Mouse (Mus musculus): ENCODE measurements around the gene Casq1. TPM values are rescaled to one million over a fixed set of nuclear protein-coding genes. Genes with fewer than 3 reads are reported as not detected.
"Not testable (repeated sequence)": the region's sequence is repeated elsewhere in the genome, so short reads cannot be mapped to it uniquely, and the experiment has no call there.

The Casq1 gene
- polyA plus RNA-seq (2015; fragmentation: Nextera tagmentation; extraction: Ambion mirVana) = 162 and 211 TPM in 2 replicates

- WGBS = 52% methylated on average over 19 of the region's 19 CpGs
- no peaks in the 10 kb centered on the region for H3K9me3 ChIP-seq
- peak; percentile 22; the same call in 1 of the 2 replicates for ATAC-seq (ENCODE audit: extremely low read depth, insufficient number of reproducible peaks, low FRiP score, low TSS enrichment)
- H3K4me3 ChIP-seq = peak within 1 kb of the TSS; percentile 32
- H3K4me2 ChIP-seq = peak within 1 kb of the TSS; percentile 55
- H3K4me1 ChIP-seq = peaks cover 86% of the 10 kb centered on the region
- no peaks in the 10 kb centered on the region for H3K27me3 ChIP-seq (replicated peaks)
- H3K27ac ChIP-seq (replicated peaks) = peak within 1 kb of the TSS; percentile 90
- H3K36me3 ChIP-seq = no peaks in the 10 kb centered on the region
- peak within 1 kb of the TSS; percentile 77 for H3K9ac ChIP-seq
These were observed at the start of gene Casq1 for GRCm38 (mm10) chr1:172219451-172220406. Gene Casq1 (minus strand): TSS chr1:172219868.

- Histone ChIP-seq H3K9me3 (peaks cover 5% of the 10 kb centered on the region), H3K4me2 (no peak within 1 kb of the TSS), H3K27me3 (replicated peaks) (no peaks in the 10 kb centered on the region), H3K4me1 (peaks cover 10% of the 10 kb centered on the region; the same call in 1 of the 2 replicates), H3K9ac (no peak within 1 kb of the TSS), H3K36me3 (no peaks in the 10 kb centered on the region), H3K4me3 (no peak within 1 kb of the TSS), H3K27ac (replicated peaks) (peak within 1 kb of the TSS; percentile 40)
- ATAC-seq (ENCODE audit: extremely low read depth, insufficient number of reproducible peaks, low FRiP score, low TSS enrichment) = no peak
- WGBS = 61% methylated on average over 8 of the region's 8 CpGs
These were observed 41.9 kb upstream of the Casq1 start, which contains the start of gene Igsf8 for GRCm38 (mm10) chr1:172261477-172262078. Gene Igsf8 (plus strand): TSS chr1:172261641.

- peaks cover 10% of the 10 kb centered on the region; the same call in 1 of the 2 replicates for H3K4me1 ChIP-seq
- WGBS = 79% methylated on average over 6 of the region's 6 CpGs
- no peaks in the 10 kb centered on the region for H3K27me3 ChIP-seq (replicated peaks)
- no peak within 1 kb of the TSS for H3K9ac ChIP-seq
- H3K36me3 ChIP-seq = no peaks in the 10 kb centered on the region
- H3K4me2 ChIP-seq = no peak within 1 kb of the TSS
- ATAC-seq (ENCODE audit: extremely low read depth, insufficient number of reproducible peaks, low FRiP score, low TSS enrichment) = no peak
- H3K27ac ChIP-seq (replicated peaks) = no peak within 1 kb of the TSS
- H3K4me3 ChIP-seq = no peak within 1 kb of the TSS
- no peaks in the 10 kb centered on the region for H3K9me3 ChIP-seq
These were observed 38.6 kb upstream of the Casq1 start, which contains the start of gene Atp1a4 for GRCm38 (mm10) chr1:172258314-172258713. Gene Atp1a4 (minus strand): TSS chr1:172258414.

DNA sequence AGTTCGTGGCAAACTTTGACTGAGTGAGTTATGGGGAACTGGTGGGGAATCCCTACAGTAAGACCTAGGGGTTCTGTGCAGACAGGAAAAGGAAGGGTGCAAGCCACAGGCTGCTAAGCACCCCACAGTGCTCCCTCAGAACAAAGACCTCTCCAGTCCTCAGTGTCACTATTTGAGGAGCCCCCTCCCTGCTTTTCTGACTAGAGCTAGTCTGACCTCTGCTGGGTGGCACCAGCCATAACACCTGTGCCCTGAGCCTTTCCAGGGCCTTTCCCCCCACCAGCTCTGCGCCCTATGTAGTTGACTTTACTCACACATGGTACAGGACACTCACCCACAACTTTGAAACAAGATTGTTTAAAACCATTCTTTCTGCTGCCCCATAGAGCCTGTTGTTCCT, 28.0 kb upstream of the Casq1 start:
- 32% methylated on average over 2 of the region's 2 CpGs for WGBS
- ATAC-seq (ENCODE audit: extremely low read depth, insufficient number of reproducible peaks, low FRiP score, low TSS enrichment) = 0 out of 2 replicates have a peak, but pooled peaks have one; percentile 21
- H3K4me3 ChIP-seq = no peak overlapping the region
- 0 out of 2 replicates have a peak, but pooled peaks cover 3% of the 10 kb centered on the region for H3K9me3 ChIP-seq
- peaks cover 26% of the 10 kb centered on the region for H3K4me1 ChIP-seq
- no peak overlapping the region for H3K27ac ChIP-seq (replicated peaks)
- H3K27me3 ChIP-seq (replicated peaks) = peaks cover 19% of the 10 kb centered on the region; the same call in 1 of the 2 replicates
- H3K9ac ChIP-seq = no peak overlapping the region
- H3K36me3 ChIP-seq = no peaks in the 10 kb centered on the region
- H3K4me2 ChIP-seq = no peak overlapping the region

- 61% methylated on average over 4 of the region's 4 CpGs for WGBS
- Histone ChIP-seq H3K36me3 (no peaks in the 10 kb centered on the region), H3K27ac (replicated peaks) (no peak overlapping the region), H3K4me1 (peaks cover 30% of the 10 kb centered on the region), H3K4me3 (no peak overlapping the region), H3K9ac (no peak overlapping the region), H3K4me2 (no peak overlapping the region), H3K9me3 (0 out of 2 replicates have a peak, but pooled peaks cover 3% of the 10 kb centered on the region), H3K27me3 (replicated peaks) (peaks cover 19% of the 10 kb centered on the region; the same call in 1 of the 2 replicates)
- no peak for ATAC-seq (ENCODE audit: extremely low read depth, insufficient number of reproducible peaks, low FRiP score, low TSS enrichment)
These were observed 27.5 kb upstream of the Casq1 start for GRCm38 (mm10) chr1:172247216-172247615.

DNA sequence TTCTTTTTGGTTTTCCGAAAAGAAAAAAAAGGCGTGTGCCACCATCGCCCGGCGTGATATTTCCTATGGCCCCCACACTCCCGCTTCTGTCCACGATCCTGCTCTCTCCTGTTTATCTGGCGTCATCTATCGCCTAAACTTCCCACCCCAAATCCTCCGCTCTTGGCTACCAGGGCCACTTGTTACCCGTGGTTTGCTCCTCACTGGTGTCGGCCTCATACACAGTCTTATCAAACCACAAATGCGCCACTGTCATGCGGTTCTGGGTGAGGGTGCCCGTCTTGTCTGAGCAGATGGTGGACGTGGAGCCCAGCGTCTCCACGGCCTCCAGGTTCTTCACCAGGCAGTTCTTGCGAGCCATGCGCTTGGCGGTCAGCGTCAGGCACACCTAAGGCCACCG, 25.0 kb upstream of the Casq1 start:
- WGBS = 32% methylated on average over 23 of the region's 23 CpGs

DNA sequence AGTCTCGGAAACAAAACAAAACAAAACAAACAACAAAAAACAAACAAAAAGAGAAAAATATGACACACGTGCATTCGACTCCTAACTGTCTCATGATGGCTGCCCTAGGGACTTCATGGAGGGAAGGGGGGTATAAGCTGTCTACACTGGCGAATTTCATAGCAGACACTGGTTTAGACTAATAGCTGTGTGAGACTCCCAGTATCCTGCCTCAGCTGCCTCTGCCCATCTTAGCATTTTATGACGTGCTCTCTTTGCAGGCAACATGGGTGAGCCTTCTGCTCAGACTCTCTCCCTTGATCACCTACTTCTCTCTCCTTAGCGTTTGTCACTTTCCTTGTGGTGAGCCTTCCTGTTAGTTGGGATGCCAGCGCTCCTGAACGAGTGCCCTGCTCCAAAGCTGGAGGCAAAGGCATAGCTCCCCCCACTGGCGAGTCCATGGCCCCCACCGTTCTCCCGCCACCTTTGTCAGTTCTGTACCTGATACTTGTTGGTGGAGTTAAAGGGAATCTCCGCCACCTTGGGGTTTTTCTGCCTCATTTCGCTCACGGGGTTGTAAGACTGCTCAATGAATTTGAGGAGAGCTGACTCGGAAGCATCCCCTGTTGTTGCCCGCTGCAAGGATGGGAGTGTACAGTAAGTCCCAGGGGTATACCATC, 24.0 kb upstream of the Casq1 start:
- Histone ChIP-seq H3K36me3 (no peaks in the 10 kb centered on the region), H3K4me3 (peak overlapping the region; percentile 34), H3K4me2 (peak overlapping the region; percentile 58), H3K9ac (peak overlapping the region; percentile 60; the same call in 1 of the 2 replicates), H3K27ac (replicated peaks) (peak overlapping the region; percentile 93), H3K9me3 (0 out of 2 replicates have a peak, but pooled peaks cover 3% of the 10 kb centered on the region), H3K4me1 (peaks cover 41% of the 10 kb centered on the region), H3K27me3 (replicated peaks) (peaks cover 19% of the 10 kb centered on the region; the same call in 1 of the 2 replicates)
- ATAC-seq (ENCODE audit: extremely low read depth, insufficient number of reproducible peaks, low FRiP score, low TSS enrichment) = no peak; the same call in 1 of the 2 replicates
- 22% methylated on average over 16 of the region's 16 CpGs for WGBS

More for the DNA sequence above, 25.0 kb upstream of the Casq1 start:
- ATAC-seq (ENCODE audit: extremely low read depth, insufficient number of reproducible peaks, low FRiP score, low TSS enrichment); H3K27ac ChIP-seq (replicated peaks); H3K36me3 ChIP-seq; H3K9me3 ChIP-seq: not testable (repeated sequence)
- peaks cover 41% of the 10 kb centered on the region for H3K4me1 ChIP-seq
- peak overlapping the region; percentile 61 for H3K9ac ChIP-seq
- peaks cover 19% of the 10 kb centered on the region; the same call in 1 of the 2 replicates for H3K27me3 ChIP-seq (replicated peaks)
- H3K4me3 ChIP-seq = peak overlapping the region; percentile 34
- H3K4me2 ChIP-seq = peak overlapping the region; percentile 58

- peaks cover 19% of the 10 kb centered on the region; the same call in 1 of the 2 replicates for H3K27me3 ChIP-seq (replicated peaks)
- no peaks in the 10 kb centered on the region for H3K36me3 ChIP-seq
- no peak overlapping the region for H3K4me3 ChIP-seq
- H3K4me1 ChIP-seq = peaks cover 38% of the 10 kb centered on the region
- peak overlapping the region; percentile 38; the same call in 1 of the 2 replicates for H3K9ac ChIP-seq
- H3K27ac ChIP-seq (replicated peaks) = peak overlapping the region; percentile 93
- 0 out of 2 replicates have a peak, but pooled peaks cover 3% of the 10 kb centered on the region for H3K9me3 ChIP-seq
- peak; percentile 53; the same call in 1 of the 2 replicates for ATAC-seq (ENCODE audit: extremely low read depth, insufficient number of reproducible peaks, low FRiP score, low TSS enrichment)
- WGBS = 30% methylated on average over 2 of the region's 2 CpGs
- H3K4me2 ChIP-seq = peak overlapping the region; percentile 7; the same call in 1 of the 2 replicates
These were observed 22.7 kb upstream of the Casq1 start for GRCm38 (mm10) chr1:172242401-172242800.

- Histone ChIP-seq H3K9me3 (0 out of 2 replicates have a peak, but pooled peaks cover 3% of the 10 kb centered on the region), H3K27ac (replicated peaks) (peak overlapping the region; percentile 93), H3K9ac (no peak overlapping the region), H3K4me3 (no peak overlapping the region), H3K4me1 (peaks cover 36% of the 10 kb centered on the region), H3K4me2 (no peak overlapping the region), H3K36me3 (no peaks in the 10 kb centered on the region), H3K27me3 (replicated peaks) (peaks cover 14% of the 10 kb centered on the region; the same call in 1 of the 2 replicates)
- 68% methylated on average over 6 of the region's 6 CpGs for WGBS
- no peak for ATAC-seq (ENCODE audit: extremely low read depth, insufficient number of reproducible peaks, low FRiP score, low TSS enrichment)
These were observed 21.5 kb upstream of the Casq1 start for GRCm38 (mm10) chr1:172240945-172241708.

DNA sequence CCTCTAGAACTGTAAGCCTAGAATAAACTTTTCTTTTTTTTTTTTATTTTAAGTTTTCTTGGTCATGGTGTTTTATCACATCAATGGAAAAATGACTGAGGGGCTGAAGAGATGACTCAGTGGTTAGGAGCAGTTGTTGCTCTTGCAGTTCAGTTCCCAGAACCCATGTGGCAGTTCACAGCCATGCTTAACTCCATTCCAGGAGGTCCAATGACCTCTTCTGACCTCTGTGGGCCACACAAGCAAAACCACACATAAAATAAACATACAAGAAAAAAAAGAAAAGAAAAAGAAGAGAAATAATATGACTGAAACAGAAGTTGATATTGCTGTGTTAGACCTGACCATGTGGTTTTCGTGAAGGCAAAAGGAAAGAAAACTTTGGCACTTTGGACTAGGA, 9.5 kb upstream of the Casq1 start:
- H3K4me2 ChIP-seq = no peak overlapping the region
- no peak overlapping the region for H3K4me3 ChIP-seq
- no peak for ATAC-seq (ENCODE audit: extremely low read depth, insufficient number of reproducible peaks, low FRiP score, low TSS enrichment)
- no peaks in the 10 kb centered on the region for H3K27me3 ChIP-seq (replicated peaks)
- H3K4me1 ChIP-seq = peaks cover 19% of the 10 kb centered on the region
- WGBS = 80% methylated on average over 1 of the region's 1 CpGs
- H3K9ac ChIP-seq = no peak overlapping the region
- no peak overlapping the region for H3K27ac ChIP-seq (replicated peaks)
- H3K9me3 ChIP-seq = no peaks in the 10 kb centered on the region
- H3K36me3 ChIP-seq = no peaks in the 10 kb centered on the region
